Mouse (Mus musculus) hindbrain, postnatal 0 days (tissue): ENCODE data around the gene Rab23. TPM values are rescaled to one million over a fixed set of nuclear protein-coding genes. Genes with fewer than 3 reads are reported as not detected.

ENCODE experiments used
- ATAC-seq: fragments of 200-750 bp; cut with Nextera tagmentation; 2 replicates; pipeline ENCODE4 v1.8.0; 2017; ENCODE audit warnings: mild to moderate bottlenecking, moderate TSS enrichment, moderate library complexity
- DNase-seq: peaks from one replicate; pipeline ENCODE4 v3.0.0-alpha.2; 2015; ENCODE audit warnings: low spot score
- H3K27ac ChIP-seq: fragments of 300-500 bp; sonication (generic); 2 replicates; pipeline ENCODE4 v1.5.1; 2014; ENCODE audit warnings: mild to moderate bottlenecking
- H3K27me3 ChIP-seq: fragments of 300-500 bp; sonication (generic); 2 replicates; pipeline ENCODE4 v1.6.1; 2014; ENCODE audit warnings: low read length, mixed read lengths; ENCODE audit not compliant: insufficient read depth
- H3K36me3 ChIP-seq: fragments of 300-500 bp; sonication (generic); 2 replicates; pipeline ENCODE4 v1.6.1; 2014; ENCODE audit warnings: low read length, mixed read lengths; ENCODE audit not compliant: insufficient read depth
- H3K4me1 ChIP-seq: fragments of 300-500 bp; sonication (generic); 2 replicates; pipeline ENCODE4 v1.6.1; 2014; ENCODE audit warnings: antibody characterized with exemption, low read length, mixed read lengths; ENCODE audit not compliant: insufficient read depth
- H3K4me2 ChIP-seq: fragments of 300-500 bp; sonication (generic); 2 replicates; pipeline ENCODE4 v1.6.1; 2014; ENCODE audit warnings: low read depth, mild to moderate bottlenecking, low read length, moderate library complexity, mixed read lengths
- H3K4me3 ChIP-seq: fragments of 300-500 bp; sonication (generic); 2 replicates; pipeline ENCODE4 v1.5.1; 2014; ENCODE audit warnings: low read length
- H3K9ac ChIP-seq: fragments of 300-500 bp; sonication (generic); replicated peaks from 2 replicates; pipeline ENCODE4 v1.6.1; 2014; ENCODE audit warnings: mild to moderate bottlenecking, low read length, moderate library complexity, mixed read lengths
- H3K9me3 ChIP-seq: fragments of 300-500 bp; sonication (generic); 2 replicates; pipeline ENCODE4 v1.6.1; 2016; ENCODE audit warnings: low read length, mixed read lengths
- CTCF ChIP-seq: IDR thresholded peaks from 2 replicates; pipeline ENCODE4 v1.5.1; 2016; ENCODE audit warnings: antibody characterized with exemption, control low read depth, low read depth
- WGBS: fragments of 180-500 bp; shearing (Covaris S2); extraction: QIAGEN DNeasy Blood & Tissue Kit; methylation state at CpG from one replicate; pipeline ENCODE4 v1.1.7; 2014; 5-methylcytosine and 5-hydroxymethylcytosine counted together
- polyA plus RNA-seq: library from polyadenylated mRNA; unstranded; fragments of >200 nt; fragmentation: Nextera tagmentation; extraction: Ambion mirVana; gene quantifications from 2 replicates; pipeline ENCODE4 v1.2.1, GENCODE M21; 2015
- total RNA-seq: library from RNA; depleted of rRNA; stranded (reverse); fragments of >200 nt; gene quantifications from 2 replicates; pipeline ENCODE4 v1.2.3, GENCODE M21; 2014; rRNA removed

Rab23 gene
- total RNA-seq (9.0 and 11.6 TPM in 2 replicates), polyA plus RNA-seq (24.9 and 26.1 TPM in 2 replicates)

DNA sequence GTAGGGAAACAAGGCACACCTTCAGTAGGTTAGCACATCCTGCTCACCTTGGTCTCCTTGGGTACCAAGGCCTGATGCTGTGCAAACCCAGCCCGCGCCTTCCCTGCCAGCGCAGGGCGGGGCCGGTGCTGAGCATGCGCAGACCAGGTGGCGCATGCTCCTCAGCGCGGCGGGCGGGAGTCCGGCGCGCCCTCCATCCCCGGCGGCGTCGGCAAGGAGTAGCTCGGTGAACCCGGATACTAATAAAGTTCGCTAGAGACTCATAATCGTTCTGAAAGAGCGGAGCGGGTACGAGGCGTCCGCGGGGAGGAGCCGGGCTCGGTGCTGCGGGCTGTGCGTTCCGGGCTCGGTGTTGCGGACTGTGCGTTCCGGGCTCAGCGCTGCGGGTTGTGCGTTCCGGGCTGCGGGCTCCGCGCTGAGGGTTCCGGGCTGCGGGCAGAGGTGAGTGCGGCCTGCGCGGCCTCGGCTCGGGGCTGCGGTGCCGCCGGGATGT is at the start of gene Rab23:
Gene Rab23, plus strand, starts transcription at position 155 of the 493 bp plus-strand sequence.
- Histone ChIP-seq H3K4me2 (peak within 1 kb of the TSS; percentile 71), H3K4me1 (peaks cover 4% of the 10 kb centered on the region; the same call in 1 of the 2 replicates), H3K27ac (peak within 1 kb of the TSS; percentile 90), H3K9me3 (no peaks in the 10 kb centered on the region), H3K27me3 (no peaks in the 10 kb centered on the region), H3K4me3 (peak within 1 kb of the TSS; percentile 70), H3K9ac (peak within 1 kb of the TSS; percentile 84), H3K36me3 (peaks cover 14% of the 10 kb centered on the region; the same call in 1 of the 2 replicates)
- DNase-seq (peak; percentile 94), ATAC-seq (peak; percentile 98)
- under 1% methylated on average over 52 of the region's 54 CpGs for WGBS
- TF ChIP-seq CTCF, result no peak

- no peaks in the 10 kb centered on the region for H3K4me1 ChIP-seq
- no peaks in the 10 kb centered on the region for H3K36me3 ChIP-seq
- H3K9me3 ChIP-seq, result no peaks in the 10 kb centered on the region
- H3K4me3 ChIP-seq, result peak overlapping the region; percentile 73
- TF ChIP-seq CTCF, result peak; percentile 39
- peak; percentile 88 for DNase-seq
- H3K27me3 ChIP-seq, result no peaks in the 10 kb centered on the region
- peak overlapping the region; percentile 92 for H3K4me2 ChIP-seq
- peak overlapping the region; percentile 90 for H3K27ac ChIP-seq
- WGBS, result 0% methylated on average over 37 of the region's 37 CpGs
- peak overlapping the region; percentile 75 for H3K9ac ChIP-seq
- peak; percentile 71 for ATAC-seq
Measured at GRCm38 (mm10) chr1:33670164-33670616, 49.5 kb upstream of the Rab23 start.

GRCm38 (mm10) chr1:33671441-33671840 is 48.2 kb upstream of the Rab23 start:
- TF ChIP-seq CTCF, result no peak
- Histone ChIP-seq H3K4me1 (no peaks in the 10 kb centered on the region), H3K27ac (no peak overlapping the region), H3K36me3 (no peaks in the 10 kb centered on the region), H3K9ac (no peak overlapping the region), H3K4me3 (no peak overlapping the region), H3K9me3 (no peaks in the 10 kb centered on the region), H3K4me2 (no peak overlapping the region), H3K27me3 (no peaks in the 10 kb centered on the region)
- DNase-seq (no peak), ATAC-seq (no peak)
- 66% methylated on average over 5 of the region's 5 CpGs for WGBS

DNA sequence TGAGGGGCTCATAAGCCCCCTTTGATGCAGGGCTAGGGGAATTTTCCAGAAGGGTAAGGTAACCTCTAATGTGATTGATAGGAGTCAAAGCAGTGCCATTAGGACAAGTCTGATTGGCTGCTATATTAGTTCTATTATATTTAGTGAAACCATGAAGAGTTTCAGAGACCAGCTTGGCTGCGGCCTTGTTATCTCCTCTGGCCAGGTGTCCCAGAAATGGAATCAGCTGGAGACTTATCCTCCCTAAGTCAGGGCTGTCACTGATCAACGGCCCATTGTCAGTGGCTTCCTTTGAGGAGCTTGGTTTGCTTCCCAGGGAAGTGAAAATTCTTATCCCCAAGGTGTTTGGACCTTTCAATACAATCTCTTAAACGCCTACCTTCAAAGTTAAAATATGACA is 47.6 kb upstream of the Rab23 start:
- ATAC-seq, result no peak
- no peaks in the 10 kb centered on the region for H3K4me1 ChIP-seq
- whole genome bisulfite sequencing, result 65% methylated on average over 3 of the region's 3 CpGs

GRCm38 (mm10) chr1:33672514-33672913 is 47.2 kb upstream of the Rab23 start:
- 29% methylated on average over 3 of the region's 3 CpGs for WGBS
- Histone ChIP-seq H3K27me3 (no peaks in the 10 kb centered on the region), H3K4me3 (no peak overlapping the region), H3K9me3 (no peaks in the 10 kb centered on the region), H3K4me1 (no peaks in the 10 kb centered on the region), H3K27ac (no peak overlapping the region), H3K9ac (no peak overlapping the region), H3K4me2 (no peak overlapping the region), H3K36me3 (no peaks in the 10 kb centered on the region)
- peak; percentile 73 for TF ChIP-seq CTCF
- ATAC-seq (no peak), DNase-seq (peak; percentile 79)

More for the DNA sequence above, 47.6 kb upstream of the Rab23 start:
- no peak overlapping the region for H3K4me2 ChIP-seq
- no peaks in the 10 kb centered on the region for H3K27me3 ChIP-seq
- TF ChIP-seq CTCF, result no peak
- H3K9ac ChIP-seq, result no peak overlapping the region
- H3K4me3 ChIP-seq, result no peak overlapping the region
- H3K9me3 ChIP-seq, result no peaks in the 10 kb centered on the region
- H3K36me3 ChIP-seq, result no peaks in the 10 kb centered on the region
- no peak overlapping the region for H3K27ac ChIP-seq
- DNase-seq, result no peak

DNA sequence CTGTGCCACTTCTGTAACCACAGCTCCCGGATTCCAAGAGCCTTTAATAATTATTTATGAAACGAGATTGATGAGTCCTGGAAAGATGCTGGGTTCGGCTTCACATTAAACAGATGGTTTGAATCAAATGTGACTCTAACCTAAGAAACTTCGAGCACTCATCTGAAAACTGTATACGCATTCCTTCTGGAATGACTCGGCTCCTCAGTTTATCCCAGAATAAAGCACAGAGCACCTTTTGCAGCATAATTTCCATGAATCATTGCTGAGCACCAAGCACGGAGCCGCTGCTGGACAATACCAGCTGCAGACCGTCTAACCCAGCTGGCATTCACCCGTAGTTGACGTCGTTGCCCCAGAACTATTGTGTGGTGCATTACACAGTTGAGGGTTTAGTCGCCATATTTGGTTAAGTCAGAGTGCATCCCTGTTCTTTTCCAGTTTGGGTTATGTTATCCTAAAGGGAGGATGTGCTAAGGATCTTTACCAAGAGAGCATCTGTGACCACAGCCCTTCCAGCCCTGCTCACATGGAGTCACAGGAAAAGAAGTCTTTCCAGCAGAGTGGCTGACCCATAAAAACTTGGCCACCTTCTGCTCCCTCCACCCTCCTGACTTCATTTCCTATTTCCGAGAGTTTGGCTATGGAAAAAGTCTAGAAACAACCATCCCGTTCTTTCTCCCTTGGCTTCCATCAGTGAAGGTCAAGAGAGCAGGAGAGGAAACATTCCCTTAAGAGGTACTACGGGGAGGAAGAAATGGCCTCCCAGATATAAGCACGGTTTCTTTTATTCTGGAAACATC is 46.3 kb upstream of the Rab23 start:
- Histone ChIP-seq H3K4me3 (no peak overlapping the region), H3K9me3 (no peaks in the 10 kb centered on the region), H3K27me3 (no peaks in the 10 kb centered on the region), H3K4me1 (no peaks in the 10 kb centered on the region), H3K36me3 (no peaks in the 10 kb centered on the region), H3K27ac (no peak overlapping the region), H3K9ac (no peak overlapping the region), H3K4me2 (no peak overlapping the region)
- 79% methylated on average over 17 of the region's 17 CpGs for WGBS
- no peak for TF ChIP-seq CTCF
- ATAC-seq (no peak), DNase-seq (no peak)

DNA sequence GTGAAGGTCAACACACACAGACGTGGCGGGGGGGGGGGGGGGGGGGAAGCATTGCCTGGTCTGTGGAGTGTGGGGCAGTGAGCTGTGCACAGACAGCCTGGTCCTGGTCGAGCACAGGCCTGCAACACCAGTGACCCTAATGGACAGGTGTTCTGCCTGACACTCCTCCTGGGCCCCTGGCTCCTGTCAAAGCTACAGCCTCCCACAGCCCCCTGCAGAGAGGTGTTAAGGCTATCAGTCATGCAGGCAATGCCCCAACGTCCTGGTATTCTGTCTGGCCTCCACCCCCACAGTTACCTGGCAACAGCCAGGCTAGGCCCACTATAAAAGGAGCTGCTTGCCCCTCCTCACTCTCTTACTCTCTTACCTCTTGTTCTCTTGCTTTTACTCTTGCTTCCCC is 39.3 kb upstream of the Rab23 start:
- DNase-seq (no peak), ATAC-seq (no peak)
- WGBS, result 51% methylated on average over 4 of the region's 4 CpGs
- H3K9me3 ChIP-seq, result no peaks in the 10 kb centered on the region
- no peak overlapping the region for H3K4me2 ChIP-seq
- H3K4me3 ChIP-seq, result no peak overlapping the region
- H3K27ac ChIP-seq, result no peak overlapping the region
- no peak overlapping the region for H3K9ac ChIP-seq
- H3K36me3 ChIP-seq, result no peaks in the 10 kb centered on the region
- H3K27me3 ChIP-seq, result no peaks in the 10 kb centered on the region
- no peak for TF ChIP-seq CTCF
- no peaks in the 10 kb centered on the region for H3K4me1 ChIP-seq
